Mouse (Mus musculus): ENCODE measurements at regions not wholly inside any gene's neighbourhood (a gene's known extent, or its start where the extent isn't known, plus 50 kb on each side); places are given as distances from the start of the nearest gene placed in this dataset.
"Not testable (repeated sequence)": the region's sequence is repeated elsewhere in the genome, so short reads cannot be mapped to it uniquely, and the experiment has no call there.

DNA sequence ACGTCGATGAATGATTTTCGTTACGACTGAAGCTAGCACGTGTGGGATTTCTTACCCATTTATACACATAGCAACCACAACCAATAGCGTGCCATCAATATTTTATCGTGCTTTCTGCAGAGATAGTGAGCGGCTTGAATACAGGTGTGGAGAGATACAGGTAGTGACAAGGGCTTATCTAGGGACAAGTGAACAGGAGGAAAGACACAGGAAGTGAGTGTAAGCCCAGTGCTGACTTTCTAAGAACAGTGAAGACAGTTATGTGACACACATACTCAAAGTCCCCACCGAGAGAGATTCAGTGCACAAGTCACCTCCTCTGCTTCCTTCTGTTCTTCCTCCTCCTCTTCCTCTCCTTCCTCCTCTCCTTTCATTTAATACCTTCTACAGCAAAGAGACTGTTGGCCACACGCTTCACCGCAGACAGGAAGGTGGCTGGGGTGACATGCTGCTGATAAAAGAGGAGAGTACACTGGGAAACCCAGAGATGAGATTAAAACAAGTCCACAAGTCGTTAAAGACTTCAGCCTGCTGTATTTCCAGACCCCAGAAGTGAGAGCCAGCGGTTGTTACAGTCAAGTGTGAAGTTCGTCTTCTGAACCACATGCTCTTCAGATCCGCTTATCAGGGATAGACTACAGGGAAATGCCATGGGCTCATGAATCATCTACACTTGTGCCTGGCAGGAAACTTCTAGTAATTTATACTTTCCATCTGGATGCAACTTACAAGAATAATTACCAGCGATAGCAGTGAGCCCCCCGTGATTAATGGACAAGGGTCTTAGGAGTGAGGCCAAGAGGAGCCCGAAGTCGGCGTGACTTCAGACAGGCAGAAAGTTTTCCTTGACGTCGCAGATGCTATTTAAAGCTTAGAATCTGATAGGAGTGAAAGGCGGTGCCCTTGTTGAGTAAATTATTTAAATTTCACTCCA, 180.5 kb downstream of the Gxylt1 start:
- peak; percentile 56 for DNase-seq (ENCODE audit: low spot score)

DNA sequence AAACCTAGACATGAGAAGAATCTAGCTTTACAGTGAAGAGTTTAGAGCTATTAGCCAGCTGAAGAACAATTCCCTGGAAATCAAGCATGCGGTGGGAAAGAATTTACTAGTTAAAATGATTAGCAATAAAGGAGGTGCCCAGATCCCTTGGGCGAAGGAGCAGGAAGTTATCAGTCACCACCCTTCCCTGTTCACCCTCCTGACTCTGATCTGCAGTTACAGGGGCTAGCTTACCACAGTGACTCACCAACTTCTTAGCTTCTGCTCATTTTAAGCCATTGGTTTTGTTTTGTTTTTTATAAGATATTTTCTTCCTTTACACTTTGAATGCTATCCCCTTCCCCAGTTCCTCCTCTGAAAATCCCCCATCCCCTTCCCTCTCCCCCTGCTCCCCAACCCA, 183.6 kb downstream of the Gxylt1 start:
- no peak for DNase-seq (ENCODE audit: low spot score)

DNA sequence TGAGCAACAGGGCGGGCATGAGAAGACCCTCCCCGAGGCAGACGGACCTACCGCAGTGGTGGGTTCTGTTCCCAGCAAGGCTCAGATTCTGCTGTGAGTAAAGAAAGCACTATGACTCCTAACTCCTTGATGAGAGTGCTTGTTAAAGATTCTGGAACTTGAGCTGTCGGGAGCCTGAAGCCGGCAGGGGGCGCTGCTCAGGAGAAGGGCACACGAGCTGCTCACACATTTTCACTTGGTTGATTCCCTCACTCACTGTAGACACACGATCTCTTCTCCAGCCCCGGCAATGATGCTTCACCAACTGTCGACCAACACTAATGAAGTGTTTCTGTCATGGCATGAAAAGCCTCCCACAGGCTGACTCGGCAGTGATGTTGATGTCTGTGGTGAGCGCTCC, 185.6 kb downstream of the Gxylt1 start:
- DNase-seq (ENCODE audit: low spot score): peak; percentile 69

DNA sequence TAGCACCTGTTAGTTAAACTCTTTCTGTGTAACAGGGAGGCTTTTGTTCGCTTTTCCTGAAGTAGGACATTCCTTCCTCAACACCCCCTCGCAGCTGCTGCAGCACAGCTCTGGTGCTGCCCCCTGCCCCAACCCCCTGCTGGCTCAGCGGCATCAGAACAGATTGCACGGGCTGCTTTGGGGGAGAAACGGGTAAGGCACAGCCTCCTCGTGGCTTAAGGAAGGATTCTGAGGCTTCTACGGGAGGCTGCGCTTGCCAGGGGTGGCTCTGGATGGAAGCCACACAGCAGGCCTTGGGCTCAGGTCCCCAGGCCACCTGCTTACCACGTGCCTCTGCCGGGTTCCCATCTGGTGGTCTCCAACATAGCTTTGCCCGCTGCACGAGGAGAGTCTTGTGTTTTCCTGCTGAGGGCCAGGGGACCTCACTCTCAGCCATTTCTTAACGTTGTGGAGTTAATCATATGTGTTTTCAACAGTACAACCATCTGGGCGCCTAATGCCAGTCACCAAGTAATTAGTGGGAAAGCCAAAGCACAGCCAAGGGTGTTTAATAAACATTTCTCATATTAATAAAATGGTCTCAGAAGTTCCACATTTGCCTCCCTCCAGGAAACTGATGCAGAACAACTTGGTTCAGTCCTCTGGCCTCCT, 189.9 kb downstream of the Gxylt1 start:
- DNase-seq (ENCODE audit: low spot score): no peak

DNA sequence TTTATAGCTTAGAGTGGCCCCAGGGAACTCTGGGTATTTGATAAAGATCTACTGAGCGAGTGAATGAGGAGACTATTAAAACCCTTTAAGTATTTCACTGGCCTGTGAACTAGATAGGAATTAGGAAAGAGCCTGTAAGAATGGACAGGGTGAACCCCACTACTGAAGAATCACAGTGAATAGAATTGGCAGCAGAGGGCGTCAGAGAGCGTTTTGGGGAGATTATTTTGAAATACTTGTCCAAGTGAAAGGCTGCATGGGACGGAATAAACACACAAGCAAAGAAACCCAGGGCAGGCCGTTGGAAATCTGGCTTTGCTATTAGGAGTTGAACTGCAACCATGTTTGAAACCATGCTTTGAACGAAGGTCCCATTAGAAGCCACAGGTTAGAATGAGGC, 200.9 kb downstream of the Gxylt1 start:
- DNase-seq (ENCODE audit: low spot score): no peak

DNA sequence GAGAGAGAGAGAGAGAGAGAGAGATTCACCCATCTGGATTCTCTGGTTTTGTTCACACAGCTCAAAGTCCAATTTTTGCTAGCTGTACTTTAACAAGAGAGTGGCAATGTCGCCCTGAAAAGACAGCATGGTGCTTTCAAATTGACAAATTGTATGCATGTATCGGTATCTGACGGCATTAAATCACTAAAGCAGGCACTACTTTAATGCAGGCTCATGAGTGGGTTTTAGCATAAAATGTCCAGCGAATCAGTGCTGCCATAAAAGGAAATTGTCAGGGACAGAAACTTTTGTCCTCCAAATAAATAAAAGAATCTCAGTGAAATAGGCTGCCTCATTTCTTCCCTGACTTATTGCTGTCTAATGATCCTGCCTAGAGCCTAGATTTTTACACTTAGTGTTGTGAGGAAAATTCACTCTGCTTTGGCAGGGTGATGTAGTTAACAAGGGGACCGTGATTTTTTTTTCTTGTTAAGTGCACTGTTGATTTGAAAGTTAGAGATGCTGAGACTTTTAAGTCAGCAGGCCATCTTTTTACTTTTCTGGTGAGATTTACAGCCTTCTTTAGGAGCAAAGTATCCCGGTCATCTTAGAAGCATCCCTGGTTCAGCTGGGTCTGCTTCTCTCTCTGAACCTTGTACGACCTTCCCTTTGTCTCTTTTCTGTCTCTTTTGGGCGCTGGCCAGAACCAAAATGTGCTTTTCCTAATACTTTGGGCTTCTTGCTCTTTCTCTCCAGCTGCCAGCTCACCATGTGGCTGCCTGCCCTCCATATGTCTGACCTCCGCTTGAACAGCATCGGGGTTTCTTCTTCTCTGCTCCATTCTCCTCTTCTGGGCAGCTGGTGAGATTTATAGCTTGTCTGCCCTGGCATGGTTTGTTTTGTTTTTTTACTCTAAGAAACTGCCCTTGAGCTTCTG, 212.5 kb downstream of the Gxylt1 start:
- peak; percentile 44 for DNase-seq (ENCODE audit: low spot score)

DNA sequence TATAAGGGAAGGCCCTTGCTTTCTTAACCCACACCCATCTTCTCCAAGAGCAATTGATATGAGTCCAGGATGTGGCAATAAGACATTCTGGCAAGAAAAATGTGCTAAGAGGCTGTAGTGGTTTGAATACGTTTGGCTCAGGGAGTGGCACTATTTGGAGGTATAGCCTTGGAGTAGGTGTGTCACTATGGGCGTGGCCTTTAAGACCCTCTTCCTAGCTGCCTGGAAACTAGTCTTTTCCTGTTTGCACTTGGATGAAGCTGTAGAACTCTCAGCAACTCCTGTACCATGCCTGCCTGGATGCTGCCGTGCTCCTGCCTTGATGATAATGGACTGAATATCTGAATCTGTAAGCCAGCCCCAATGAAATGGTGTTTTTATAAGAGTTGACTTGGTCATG, 221.5 kb downstream of the Gxylt1 start:
- DNase-seq (ENCODE audit: low spot score): no peak

DNA sequence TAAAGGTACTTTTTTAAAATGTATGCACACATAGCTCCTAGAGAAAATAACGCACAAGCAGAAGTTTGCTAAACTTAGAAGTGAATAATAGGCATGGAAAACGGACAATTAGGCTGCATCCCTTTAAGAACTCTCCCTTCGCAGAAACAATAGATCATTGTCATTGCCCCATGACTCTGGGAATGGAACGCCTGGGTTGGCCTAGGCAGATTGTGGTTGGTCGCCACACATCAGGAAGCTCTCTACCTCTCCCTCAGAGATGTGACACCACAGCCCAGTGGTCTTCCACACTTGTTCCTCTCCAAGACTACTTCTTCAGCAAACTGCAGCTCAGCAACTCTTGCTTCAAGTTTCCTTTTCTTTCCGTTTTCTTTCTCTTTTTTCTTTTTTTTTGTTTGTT, 247.8 kb downstream of the Gxylt1 start:
- peak; percentile 22 for DNase-seq (ENCODE audit: low spot score)

DNA sequence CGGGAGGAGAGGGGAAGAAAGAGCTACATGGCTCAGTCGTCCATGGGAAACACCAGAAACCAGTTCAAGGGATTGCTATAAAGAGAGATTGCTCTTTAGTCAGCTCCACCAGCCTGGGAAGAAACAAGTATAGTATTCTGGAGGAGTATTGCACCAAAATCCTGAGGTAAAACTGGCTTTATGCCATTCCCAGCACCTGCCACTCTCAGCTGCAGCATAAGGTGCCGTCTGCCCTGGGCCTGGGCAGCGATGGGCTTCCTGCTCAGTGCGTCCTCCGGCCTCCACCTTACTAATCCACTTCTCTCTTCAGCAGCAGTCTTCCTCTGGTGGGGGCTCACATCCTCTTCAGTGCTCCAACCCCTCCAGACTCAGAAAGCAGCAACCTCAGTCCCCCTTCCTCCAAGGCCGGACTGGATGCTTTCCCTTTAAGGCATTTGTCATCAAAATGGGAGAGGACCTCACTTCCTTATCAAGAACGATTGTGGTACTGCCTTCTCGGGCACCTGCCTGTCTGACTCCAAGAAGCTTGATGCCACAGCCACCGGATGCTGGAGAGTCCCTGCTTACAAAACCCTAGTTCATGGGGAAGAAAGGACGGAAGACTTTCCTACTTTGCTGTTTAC, 248.4 kb downstream of the Gxylt1 start:
- DNase-seq (ENCODE audit: low spot score): no peak

DNA sequence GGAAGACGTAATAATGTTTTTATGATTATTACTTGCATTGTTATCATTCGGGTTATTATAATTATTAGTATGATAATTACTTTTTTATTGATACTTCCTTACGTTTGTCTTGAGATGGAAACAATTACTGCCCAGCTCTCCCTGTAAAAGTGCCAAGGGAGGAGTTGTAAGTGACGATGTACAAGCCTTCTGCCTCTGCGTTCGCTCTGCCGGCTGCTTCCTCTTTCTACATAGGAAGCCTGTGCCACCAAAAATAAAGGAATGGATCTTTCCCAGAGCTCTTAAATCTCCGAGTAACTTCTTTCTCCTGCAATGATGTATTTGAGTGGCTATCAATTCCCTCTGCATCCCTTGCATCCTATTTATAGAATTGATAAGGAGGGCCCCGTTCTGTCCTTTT, 249.2 kb downstream of the Gxylt1 start:
- DNase-seq (ENCODE audit: low spot score): no peak

DNA sequence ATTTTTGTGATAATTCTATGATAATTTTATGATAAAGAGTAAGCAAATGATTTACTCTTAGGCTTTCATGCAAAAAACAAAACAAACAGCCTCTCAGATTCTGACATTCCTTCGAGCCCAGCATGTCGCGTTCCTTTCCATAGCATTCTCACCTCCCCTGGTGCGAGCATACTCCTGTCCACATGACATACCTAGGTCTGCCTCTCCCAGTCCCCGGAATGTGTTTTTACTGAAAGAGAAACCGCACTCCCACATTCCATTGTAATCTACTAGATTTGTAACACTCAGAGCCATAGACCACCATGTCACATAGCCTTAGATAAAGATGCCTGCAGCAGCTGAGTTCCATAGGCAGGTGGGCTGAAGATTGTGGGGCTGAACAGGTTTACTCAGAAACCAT, 250.8 kb downstream of the Gxylt1 start:
- no peak for DNase-seq (ENCODE audit: low spot score)

DNA sequence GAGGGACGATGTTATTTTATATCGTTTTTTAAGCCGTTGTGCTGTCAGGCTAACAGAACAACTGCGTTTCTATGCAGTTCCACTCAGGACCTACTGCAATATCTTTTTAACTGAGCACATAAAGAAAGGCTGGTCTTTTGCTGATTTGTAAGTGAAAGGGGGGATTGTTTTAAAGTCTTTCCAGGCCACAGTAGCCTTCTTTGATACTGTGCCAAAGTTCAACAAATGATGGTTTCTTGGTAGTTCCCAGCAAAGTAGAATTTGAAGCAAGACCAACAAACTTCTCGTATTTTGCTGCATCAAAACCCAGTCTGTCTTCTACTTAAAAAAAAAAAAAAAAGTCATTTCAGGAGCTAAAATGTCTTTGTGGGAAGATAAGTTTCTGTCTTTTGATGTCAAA, 263.8 kb downstream of the Gxylt1 start:
- no peak for DNase-seq (ENCODE audit: low spot score)

DNA sequence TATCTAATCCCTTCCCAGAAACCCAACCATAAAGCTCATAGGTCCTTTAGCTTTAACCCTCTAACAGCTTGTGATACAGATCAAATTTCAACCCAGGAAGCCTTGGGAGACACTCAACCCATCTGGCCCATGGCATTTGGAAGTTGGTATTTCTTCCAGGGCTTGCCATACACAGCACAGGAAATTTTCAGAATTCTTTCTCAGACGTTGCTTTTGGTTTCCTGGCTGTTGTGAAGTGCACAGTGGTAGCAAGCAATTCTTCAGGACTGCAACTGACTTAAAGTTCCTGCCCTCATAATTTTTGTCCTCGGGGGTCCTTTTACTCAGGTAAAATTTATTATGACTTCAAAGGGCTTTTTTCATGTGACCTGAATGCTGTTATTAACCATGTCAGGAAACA, 264.4 kb downstream of the Gxylt1 start:
- DNase-seq (ENCODE audit: low spot score): peak; percentile 52

DNA sequence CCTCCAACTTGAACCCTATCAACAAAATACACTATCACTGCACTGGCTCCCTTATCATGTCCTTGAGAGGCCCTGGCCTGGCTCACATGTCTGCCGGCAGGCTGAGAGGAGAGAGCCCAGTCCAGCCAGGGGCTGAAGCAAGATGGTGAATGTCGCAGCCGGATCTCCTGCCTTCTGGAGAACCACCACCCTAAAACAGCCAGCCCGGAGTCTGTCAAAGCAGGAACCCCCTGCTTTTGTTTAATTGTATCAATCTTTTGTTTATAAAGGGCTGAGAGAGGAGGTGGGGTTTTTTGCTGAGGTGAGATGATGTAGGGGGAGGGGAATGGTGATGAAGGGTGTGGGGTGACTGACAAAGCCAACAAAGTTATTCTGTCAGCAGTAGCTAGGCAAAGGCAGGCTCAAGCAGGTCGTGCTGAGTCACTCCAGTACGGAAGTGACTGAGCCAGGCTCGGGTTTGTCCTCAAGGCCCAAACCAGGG, 269.2 kb downstream of the Gxylt1 start:
- DNase-seq (ENCODE audit: low spot score): no peak

DNA sequence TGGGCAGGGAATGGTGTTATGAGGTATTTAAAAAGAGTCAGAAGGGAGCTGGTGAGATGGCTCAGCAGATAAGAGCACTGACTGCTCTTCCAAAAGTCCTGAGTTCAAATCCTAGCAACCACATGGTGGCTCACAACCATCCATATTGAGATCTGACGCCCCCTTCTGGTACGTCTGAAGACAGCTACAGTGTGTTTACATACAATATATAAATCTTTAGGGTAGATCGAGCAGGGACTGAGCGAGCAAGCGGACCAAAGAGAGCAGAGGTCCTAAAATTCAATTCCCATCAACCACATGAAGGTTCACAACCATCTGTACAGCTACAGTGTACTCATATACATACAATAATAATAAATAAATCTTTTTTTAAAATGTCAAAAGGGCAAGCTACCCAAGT, 269.8 kb downstream of the Gxylt1 start:
- DNase-seq (ENCODE audit: low spot score): not testable (repeated sequence)

DNA sequence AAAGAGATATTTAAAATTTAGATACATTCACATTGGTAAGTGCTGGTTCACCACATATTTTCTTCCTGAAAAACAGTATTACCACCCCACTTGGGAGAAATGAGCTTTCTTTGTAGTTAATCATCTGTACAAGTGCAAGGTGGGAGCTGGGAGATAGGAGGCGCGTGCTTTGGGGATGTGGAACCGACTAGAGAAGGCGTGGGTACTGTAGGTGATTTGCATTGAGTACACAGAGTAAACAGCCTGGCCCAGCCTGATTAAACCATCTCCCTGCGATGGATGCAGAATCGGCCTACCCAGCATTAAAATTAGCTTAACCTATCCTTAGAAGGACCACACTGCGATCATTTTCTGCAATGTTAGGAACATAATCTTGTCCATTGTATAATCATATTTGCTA, 270.4 kb downstream of the Gxylt1 start:
- DNase-seq (ENCODE audit: low spot score): no peak

DNA sequence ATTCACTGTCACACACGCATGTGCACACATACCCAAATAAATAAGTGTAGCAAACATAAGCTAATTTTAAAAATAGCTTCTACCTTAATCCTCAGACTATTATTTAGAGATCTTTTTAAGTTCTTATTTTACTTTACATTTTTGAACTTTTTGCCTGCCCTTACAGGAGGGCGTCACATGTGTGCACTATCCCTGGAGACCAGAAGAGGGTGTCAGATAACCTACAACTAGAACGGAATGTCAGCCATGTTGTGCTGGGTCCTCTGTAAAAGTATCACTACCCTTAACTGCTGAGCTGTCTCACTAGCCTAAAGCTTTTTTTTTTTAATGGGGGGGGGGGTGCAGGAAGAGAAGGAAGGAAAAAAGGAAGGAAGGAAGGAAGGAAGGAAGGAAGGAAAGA, 271.7 kb downstream of the Gxylt1 start:
- DNase-seq (ENCODE audit: low spot score): no peak

DNA sequence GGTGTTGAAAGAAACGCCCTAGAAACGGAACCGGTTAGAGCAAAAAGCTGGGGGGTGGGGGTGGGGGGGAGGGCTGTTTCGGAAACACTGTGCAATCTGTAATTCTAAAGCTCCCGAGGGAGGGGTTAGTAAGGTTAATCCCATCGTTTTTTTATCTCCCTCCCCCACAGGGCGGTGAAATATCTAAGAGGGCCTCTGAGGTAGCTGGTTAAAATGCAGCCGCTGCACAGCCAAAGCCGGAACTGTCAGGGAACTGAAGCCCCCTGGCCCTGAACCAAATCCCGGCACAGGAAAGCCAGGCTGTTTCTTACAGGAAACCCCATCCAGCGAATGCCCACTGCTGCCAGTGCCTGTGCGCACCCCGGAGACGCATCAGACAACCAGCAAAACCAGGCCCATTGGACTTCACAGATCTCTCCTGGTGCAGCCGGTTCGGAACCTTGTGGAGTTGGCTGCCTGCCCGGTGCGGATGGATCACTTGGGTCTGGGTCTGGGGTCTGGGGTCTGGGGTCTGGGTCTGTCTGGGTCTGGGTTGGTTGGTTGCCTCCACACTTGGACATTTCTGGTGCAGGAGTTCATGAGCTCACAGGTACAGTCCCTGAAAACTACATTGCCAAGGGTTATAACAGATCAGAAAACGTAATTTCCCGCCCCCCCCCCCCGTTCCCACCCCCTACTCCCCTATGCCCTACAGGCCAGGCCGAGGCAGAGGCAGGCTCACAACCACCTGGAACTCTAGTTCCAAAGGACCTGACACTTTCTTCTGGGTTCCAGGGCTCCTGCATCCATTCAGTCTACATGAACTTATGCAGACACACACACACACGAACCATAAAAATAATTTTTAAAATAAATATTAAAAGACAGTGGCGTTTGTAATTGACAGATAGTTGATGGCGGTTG, 272.7 kb downstream of the Gxylt1 start:
- peak; percentile 62 for DNase-seq (ENCODE audit: low spot score)

DNA sequence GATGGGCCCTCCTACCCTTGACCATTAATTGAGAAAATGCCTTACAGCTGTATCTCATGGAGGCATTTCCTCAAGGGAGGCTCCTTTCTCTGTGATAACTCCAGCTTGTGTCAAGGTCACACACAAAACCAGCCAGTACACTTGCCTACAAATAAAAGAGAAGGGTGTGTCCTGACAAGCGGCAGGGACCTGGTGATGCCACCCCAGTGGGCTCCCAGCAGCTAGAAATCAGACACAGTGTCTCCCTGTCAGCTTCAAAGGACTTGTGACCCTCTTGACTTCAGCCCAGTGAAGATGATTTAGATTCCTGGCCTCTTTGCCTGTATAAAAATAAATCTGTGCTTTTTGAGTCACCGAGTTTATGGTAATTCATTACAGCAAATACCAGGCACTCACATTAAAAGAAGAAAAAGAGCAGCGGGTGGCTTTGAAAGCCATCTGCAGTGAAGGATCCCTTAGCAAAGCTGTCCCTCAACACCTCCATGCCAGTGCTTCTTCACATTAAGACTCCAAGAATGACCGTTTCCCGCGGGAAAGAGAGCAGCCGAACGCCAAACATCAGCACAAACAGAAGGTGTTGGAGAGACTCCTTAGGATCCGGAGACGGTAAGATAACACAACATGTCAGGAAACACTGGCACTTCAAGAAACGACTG, 273.5 kb downstream of the Gxylt1 start:
- peak; percentile 50 for DNase-seq (ENCODE audit: low spot score)

DNA sequence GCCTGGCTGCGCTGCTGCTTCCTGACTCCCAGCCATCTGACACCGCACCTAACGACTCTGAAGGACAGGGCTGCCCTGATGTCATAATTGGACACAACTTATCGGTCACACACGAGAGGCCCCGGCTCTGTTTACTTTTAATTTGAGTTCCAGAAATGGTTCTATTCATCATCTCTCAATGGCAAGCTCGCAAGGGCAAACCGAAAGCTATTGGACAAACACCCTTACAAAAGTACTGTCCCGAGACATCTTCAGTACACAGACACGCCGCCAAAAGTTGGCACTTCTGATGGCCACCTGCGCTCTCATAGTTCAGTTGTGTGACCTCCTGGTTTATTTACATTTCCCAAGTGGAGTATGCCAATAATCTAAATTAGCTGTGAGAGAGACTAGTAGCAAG, 274.9 kb downstream of the Gxylt1 start:
- DNase-seq (ENCODE audit: low spot score): no peak

Data from embryo, embryonic 10.5 days (tissue).